Mouse (Mus musculus) lung, adult 2 months (tissue): ENCODE data around the gene Ntn3. TPM values are rescaled to one million over a fixed set of nuclear protein-coding genes. Genes with fewer than 3 reads are reported as not detected.

Source experiments
- DNase-seq: peaks from one replicate; pipeline ENCODE4 v3.0.0; 2022
- H3K4me1 ChIP-seq: fragments of 200-500 bp; 2 replicates; pipeline ENCODE4 v1.6.1; 2011; ENCODE audit warnings: low read length; ENCODE audit not compliant: control insufficient read depth, insufficient read depth
- H3K4me3 ChIP-seq: fragments of 200-500 bp; replicated peaks from 2 replicates; pipeline ENCODE3; 2011; ENCODE audit warnings: low read depth, mild to moderate bottlenecking, control low read depth, low read length; ENCODE audit errors: extremely low read depth
- CTCF ChIP-seq: fragments of 200-500 bp; IDR thresholded peaks from 2 replicates; pipeline ENCODE4 v1.5.1; 2011; ENCODE audit warnings: mild to moderate bottlenecking, low read length, control low read depth; ENCODE audit not compliant: insufficient read depth
- POLR2A ChIP-seq: fragments of 200-500 bp; IDR thresholded peaks from 2 replicates; pipeline ENCODE4 v1.6.1; 2011; ENCODE audit warnings: low read depth, mild to moderate bottlenecking, control low read depth, low read length, borderline replicate concordance; ENCODE audit errors: extremely low read depth
- WGBS: fragments of 180-500 bp; shearing (Covaris S2); methylation state at CpG from one replicate; pipeline ENCODE4 v1.1.7; 2018; 5-methylcytosine and 5-hydroxymethylcytosine counted together
- polyA plus RNA-seq: library from polyadenylated mRNA; depleted of rRNA; stranded (reverse); fragments of >200 nt; gene quantifications from 2 replicates; pipeline ENCODE4 v1.2.3, GENCODE M21; 2012

Ntn3 gene
- polyA plus RNA-seq, 1 experiment: 10.4 TPM

DNA sequence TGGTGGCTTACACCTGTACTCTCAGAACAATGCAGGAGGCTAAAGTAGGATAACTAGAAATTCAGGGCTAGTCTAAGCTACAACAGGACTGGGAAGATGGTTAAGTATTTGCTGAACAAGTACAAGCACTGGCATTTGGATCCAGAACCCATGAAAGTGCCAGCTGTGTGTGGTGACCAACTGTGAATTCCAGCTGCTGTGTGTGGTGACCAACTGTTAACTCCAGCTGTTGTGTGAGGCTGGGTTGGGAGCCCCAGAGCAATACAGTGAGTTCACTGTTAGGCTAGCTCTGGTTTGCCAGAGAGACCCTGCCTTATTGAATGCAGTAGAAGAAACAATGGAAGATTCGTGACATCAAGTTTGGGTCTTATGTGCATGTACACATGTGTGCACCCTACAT is 27.1 kb upstream of the Ntn3 start:
- 95% methylated on average over 1 of the region's 1 CpGs for WGBS
- H3K4me1 ChIP-seq: no peaks in the 10 kb centered on the region
- no peak for DNase-seq
- TF ChIP-seq POLR2A (no peak), CTCF (no peak)
- no peak overlapping the region for H3K4me3 ChIP-seq

DNA sequence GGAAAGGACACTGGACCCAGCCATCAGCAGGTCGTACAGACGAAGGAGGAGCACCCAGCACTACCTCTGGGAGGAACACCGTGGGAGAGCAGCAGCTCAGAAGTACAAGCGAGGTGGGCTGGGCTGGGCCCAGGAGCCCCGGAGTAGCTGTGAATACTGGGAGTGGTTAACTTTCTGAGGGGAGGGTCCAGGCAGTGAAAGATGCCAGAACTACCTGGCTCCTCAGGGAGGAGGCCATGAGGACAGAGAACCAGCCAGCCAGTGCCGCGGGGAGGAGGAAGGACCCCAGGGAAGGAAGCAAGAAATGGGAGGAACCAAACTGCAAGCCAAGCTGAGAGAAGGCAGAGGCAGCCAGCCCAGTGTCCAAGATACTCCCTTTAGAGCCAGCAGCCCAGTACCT is 18.6 kb upstream of the Ntn3 start:
- WGBS: 91% methylated on average over 7 of the region's 7 CpGs
- TF ChIP-seq POLR2A: no peak
- no peak for TF ChIP-seq CTCF

DNA sequence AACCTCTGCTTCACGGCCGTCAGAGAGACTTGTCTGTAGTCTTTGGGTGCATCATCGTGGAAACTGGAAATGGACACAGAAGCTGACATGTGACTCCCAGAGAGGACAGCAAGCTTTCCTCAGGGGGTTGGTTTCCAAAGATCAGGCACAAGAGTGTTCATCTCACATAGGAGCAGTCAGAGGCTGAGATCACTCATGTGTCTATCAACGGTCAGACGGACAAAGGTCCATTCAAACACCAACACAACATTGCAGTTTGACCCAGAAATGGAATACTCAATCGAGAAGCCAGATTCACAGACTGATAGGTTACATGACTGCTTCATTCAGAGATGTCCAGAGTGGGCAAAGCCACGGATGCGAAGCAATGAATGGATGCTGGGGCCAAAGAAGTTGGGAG is 17.4 kb upstream of the Ntn3 start:
- H3K4me1 ChIP-seq: no peaks in the 10 kb centered on the region
- TF ChIP-seq CTCF (no peak), POLR2A (no peak)
- no peak for DNase-seq
- WGBS: 88% methylated on average over 8 of the region's 8 CpGs
- no peak overlapping the region for H3K4me3 ChIP-seq

More for the DNA sequence above, 18.6 kb upstream of the Ntn3 start:
- no peak for DNase-seq
- Histone ChIP-seq H3K4me1 (no peaks in the 10 kb centered on the region), H3K4me3 (no peak overlapping the region)

DNA sequence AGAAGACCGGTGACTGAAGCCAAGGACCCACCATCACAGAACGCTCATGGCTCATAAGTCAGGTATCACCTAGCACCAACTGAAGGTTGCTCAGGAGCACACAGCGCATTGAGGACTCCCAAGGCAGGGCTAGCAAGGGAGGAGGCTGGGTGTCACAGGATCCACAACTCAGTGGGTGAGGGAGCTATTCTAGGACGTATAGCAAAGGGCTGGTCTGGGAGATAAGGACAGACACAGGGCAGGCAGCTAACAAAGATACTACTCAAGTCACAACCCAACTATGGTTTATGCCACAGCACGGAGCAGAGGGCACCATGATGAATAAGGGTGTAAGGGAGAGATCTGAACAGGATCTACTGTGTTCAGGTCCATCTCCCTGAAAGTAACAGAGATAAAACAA is 16.5 kb upstream of the Ntn3 start:
- H3K4me3 ChIP-seq: no peak overlapping the region
- TF ChIP-seq CTCF: no peak
- TF ChIP-seq POLR2A: no peak
- no peak for DNase-seq
- WGBS: 91% methylated on average over 5 of the region's 5 CpGs
- peaks cover 4% of the 10 kb centered on the region; the same call in 1 of the 2 replicates for H3K4me1 ChIP-seq

DNA sequence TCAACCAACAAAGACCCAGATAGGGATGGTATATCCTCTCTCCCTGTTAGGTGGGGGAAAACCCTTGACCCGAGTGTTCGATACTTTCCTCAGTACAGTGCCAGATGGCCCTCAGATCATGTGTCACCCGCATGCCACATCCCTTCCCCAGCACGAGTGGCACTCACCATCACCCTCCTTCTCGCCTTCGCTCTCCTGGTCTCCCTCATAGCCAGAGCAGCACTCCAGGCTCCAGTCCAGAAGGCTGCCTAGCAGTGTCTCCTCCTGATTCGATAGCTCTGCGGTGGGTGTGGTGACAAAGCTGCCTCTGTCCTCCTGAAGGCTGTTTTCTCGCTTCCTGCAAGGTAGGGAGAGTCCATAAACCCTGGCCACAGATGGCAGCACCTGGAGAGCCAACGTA is 15.4 kb upstream of the Ntn3 start:
- WGBS: 91% methylated on average over 10 of the region's 10 CpGs
- no peak for DNase-seq
- Histone ChIP-seq H3K4me1 (peaks cover 10% of the 10 kb centered on the region), H3K4me3 (no peak overlapping the region)
- no peak for TF ChIP-seq CTCF
- TF ChIP-seq POLR2A: no peak

DNA sequence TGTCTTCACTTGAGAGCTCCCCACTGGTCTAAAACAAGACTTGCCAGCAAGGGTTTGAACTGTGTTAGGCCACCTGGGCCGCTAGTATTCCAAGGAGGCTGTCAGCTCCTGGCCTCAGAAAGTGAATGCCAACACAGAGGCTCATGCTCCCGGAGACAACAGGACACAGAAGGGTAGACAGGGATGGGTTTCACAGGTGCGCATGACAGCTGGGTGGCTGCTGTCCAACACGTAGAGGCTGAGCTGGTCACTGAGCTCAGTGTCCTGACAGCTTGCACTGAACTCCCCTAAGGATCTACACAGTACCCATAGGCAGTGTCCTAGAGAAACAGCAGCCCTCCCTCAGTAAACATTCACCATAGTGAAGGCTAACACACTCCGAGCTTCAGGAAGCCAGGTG is 14.2 kb upstream of the Ntn3 start:
- H3K4me1 ChIP-seq: peaks cover 10% of the 10 kb centered on the region
- no peak overlapping the region for H3K4me3 ChIP-seq
- DNase-seq: no peak
- TF ChIP-seq POLR2A (no peak), CTCF (no peak)
- WGBS: 87% methylated on average over 5 of the region's 5 CpGs

DNA sequence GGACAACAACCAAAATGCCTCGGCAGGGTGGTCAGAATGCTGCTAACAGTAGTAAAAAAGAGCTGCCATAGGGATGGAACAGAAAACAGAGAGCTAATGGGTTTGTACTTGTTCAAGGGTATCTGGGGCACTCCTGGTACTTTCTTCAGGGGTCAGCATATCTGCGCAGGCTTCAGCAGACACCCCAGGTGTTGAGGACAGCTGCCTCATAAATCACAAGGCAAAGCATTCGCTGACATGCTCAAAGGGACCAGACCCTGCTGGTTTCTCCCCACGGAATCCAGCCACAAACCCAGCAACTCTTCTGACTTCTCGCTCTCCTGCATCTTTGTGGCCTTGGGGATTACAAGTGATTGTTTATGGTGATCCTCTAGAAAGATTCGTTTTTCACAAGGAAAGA is 13.3 kb upstream of the Ntn3 start:
- 75% methylated on average over 6 of the region's 6 CpGs for WGBS
- no peak for DNase-seq
- Histone ChIP-seq H3K4me1 (peaks cover 10% of the 10 kb centered on the region), H3K4me3 (no peak overlapping the region)
- TF ChIP-seq POLR2A: no peak
- no peak for TF ChIP-seq CTCF

DNA sequence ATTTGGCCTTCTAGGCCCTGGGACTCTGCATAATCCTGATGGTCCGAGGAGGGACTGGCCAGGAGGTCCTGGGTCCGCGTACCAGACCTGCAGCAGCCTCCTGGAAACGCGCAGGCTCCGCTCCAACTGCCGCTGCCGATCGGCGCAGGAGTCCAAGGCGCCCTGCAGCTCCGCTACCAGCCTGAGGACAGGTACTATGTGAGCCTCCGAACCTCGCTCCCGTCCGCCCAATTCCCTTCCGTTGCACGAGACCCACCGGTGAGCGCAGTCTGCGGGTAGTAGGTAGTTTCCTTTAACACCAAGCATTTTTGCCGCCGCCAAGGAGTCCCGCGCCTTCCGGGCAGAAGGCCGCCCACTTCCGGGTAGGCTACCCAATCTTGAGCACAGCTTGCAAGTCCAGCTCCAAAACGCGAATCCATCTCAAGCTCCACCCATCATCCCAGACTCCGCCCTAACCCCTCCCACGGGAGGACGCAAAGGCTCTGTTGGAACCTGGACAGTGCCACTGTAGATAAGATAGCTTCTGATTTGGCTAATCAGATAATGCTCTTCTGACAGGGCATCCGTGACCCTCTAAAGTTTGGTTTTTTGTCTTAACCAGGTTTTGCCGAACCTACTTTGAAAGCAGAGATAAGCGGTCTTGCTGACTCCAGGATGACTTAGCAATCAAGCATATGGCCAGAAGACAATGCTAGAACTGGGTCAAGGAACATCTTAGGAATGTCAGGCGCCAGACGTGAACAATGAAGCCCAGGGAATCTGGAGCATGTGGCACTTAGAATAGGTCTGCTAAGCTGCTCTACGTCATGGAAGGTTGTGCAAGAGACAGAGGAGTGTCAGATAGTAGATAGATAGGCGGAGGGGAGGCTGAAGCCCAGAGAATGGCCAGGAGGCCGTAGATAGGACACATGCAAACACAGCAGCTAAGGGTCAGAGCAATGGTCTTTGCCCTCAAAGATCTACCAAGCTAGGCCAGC is 11.4 kb upstream of the Ntn3 start, which contains the start of gene Tedc2:
Tedc2 (minus strand) TSS at position 417 of the 977 bp plus-strand sequence.
- peaks cover 10% of the 10 kb centered on the region for H3K4me1 ChIP-seq
- DNase-seq: peak; percentile 94
- peak within 1 kb of the TSS; percentile 99 for H3K4me3 ChIP-seq
- TF ChIP-seq CTCF: no peak
- peak; percentile 45; the same call in 1 of the 2 replicates for TF ChIP-seq POLR2A
- 3% methylated on average over 41 of the region's 41 CpGs for WGBS

DNA sequence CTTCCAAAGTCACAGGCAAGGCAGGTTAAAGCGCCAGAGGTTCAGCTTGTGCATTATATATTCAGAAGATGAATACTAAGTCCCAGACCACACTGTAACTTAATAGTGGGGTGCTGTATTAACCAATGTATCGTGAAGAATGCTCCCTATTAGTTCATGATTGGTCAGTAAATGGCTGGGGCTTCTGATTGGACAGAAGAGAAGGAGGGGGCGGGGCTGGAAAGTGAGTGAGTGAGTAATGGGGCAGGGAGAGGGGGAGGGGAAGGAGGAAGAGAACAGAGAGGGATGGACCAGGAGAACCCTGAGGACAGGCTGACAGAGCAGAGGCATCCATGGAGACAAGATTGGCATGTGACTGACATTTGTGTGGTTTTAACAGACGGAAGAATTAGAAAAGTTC is 7.5 kb upstream of the Ntn3 start:
- Histone ChIP-seq H3K4me1 (peaks cover 14% of the 10 kb centered on the region), H3K4me3 (no peak overlapping the region)
- TF ChIP-seq POLR2A (no peak), CTCF (no peak)
- 75% methylated on average over 4 of the region's 4 CpGs for WGBS
- DNase-seq: no peak

DNA sequence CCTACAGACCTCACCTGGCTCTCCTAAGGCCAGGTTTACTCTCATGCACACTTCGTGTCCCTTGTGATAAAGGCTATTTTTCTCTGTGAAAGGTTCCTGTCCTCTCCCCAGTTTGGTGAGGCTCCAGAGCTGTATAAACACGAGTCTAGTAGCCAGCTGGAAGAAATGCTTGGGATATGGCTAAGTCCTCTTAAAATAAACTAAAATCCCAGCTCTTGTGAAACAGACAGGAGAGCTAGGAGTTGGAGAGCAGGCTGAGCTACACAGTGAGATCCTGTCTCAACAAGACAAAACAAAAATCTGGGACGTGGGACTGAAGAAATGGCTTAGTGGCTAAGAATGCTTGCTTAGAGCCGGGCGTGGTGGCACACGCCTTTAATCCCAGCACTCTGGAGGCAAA is 3.9 kb upstream of the Ntn3 start:
- Histone ChIP-seq H3K4me1 (peaks cover 13% of the 10 kb centered on the region), H3K4me3 (no peak overlapping the region)
- TF ChIP-seq CTCF: no peak
- no peak for TF ChIP-seq POLR2A
- 44% methylated on average over 6 of the region's 6 CpGs for WGBS
- DNase-seq: no peak
